Mouse (Mus musculus) MEL (cell line): ENCODE data around the gene Psap. TPM values are rescaled to one million over a fixed set of nuclear protein-coding genes. Genes with fewer than 3 reads are reported as not detected.
A peak's percentile ranks its signal among the peaks of the same experiment; 100 is the strongest.

Experiments used
- DNase-seq: peaks from one replicate; pipeline ENCODE4 v3.0.0; 2011; ENCODE audit warnings: low read depth, low spot score
- H3K27ac ChIP-seq: 2 replicates; pipeline ENCODE4 v1.5.1; 2012; ENCODE audit warnings: low read depth, mild to moderate bottlenecking, control low read depth, low read length, moderate library complexity; ENCODE audit not compliant: control insufficient read depth
- H3K27me3 ChIP-seq, 2 experiments: fragments of 150-350 bp in 1 of 2; sonication (generic) in 1 of 2; 2 replicates each; pipeline ENCODE4 v1.6.1; 2012; ENCODE audit warnings: low read length in 2 of 2, mild to moderate bottlenecking in 2 of 2, improper control_type of control experiment in 1 of 2, moderate library complexity in 1 of 2; ENCODE audit not compliant: insufficient read depth in 2 of 2, control insufficient read depth in 1 of 2
- H3K36me3 ChIP-seq, 2 experiments: 2 replicates each; pipeline ENCODE4 v1.6.1; 2012 to 2014; ENCODE audit warnings: low read length in 2 of 2, improper control_type of control experiment in 1 of 2, inconsistent platforms in 1 of 2, mild to moderate bottlenecking in 1 of 2; ENCODE audit not compliant: insufficient read depth in 2 of 2, control insufficient read depth in 1 of 2
- H3K4me1 ChIP-seq, 2 experiments: fragments of 150-350 bp in 1 of 2; sonication (generic) in 1 of 2; 2 replicates each; pipeline ENCODE4 v1.6.1; 2012; ENCODE audit warnings: low read length in 2 of 2, improper control_type of control experiment in 1 of 2, mild to moderate bottlenecking in 1 of 2; ENCODE audit not compliant: insufficient read depth in 2 of 2, control insufficient read depth in 1 of 2
- H3K4me3 ChIP-seq, 2 experiments: fragments of 150-350 bp in 1 of 2; sonication (generic) in 1 of 2; 2 replicates each; pipeline ENCODE4 v1.5.1; 2012; ENCODE audit warnings: low read depth in 2 of 2, low read length in 2 of 2, mild to moderate bottlenecking in 2 of 2, moderate library complexity in 2 of 2, control low read depth in 1 of 2, improper control_type of control experiment in 1 of 2; ENCODE audit not compliant: control insufficient read depth in 1 of 2, insufficient read depth in 1 of 2
- H3K79me2 ChIP-seq: 2 replicates; pipeline ENCODE4 v1.6.1; 2012; ENCODE audit warnings: mild to moderate bottlenecking, low read length, moderate library complexity; ENCODE audit not compliant: control insufficient read depth, poor library complexity, insufficient read depth
- H3K9ac ChIP-seq: 2 replicates; pipeline ENCODE4 v1.6.1; 2012; ENCODE audit warnings: low read depth, mild to moderate bottlenecking, control low read depth, low read length, moderate library complexity; ENCODE audit not compliant: control insufficient read depth, poor library complexity, severe bottlenecking
- H3K9me3 ChIP-seq: fragments of 150-350 bp; sonication (generic); replicated peaks from 2 replicates; pipeline ENCODE4 v1.6.1; 2012; ENCODE audit warnings: mild to moderate bottlenecking, low read length, improper control_type of control experiment, moderate library complexity; ENCODE audit not compliant: insufficient read depth
- BHLHE40 ChIP-seq: IDR thresholded peaks from 2 replicates; pipeline ENCODE4 v1.6.1; 2012; ENCODE audit warnings: low read depth, mild to moderate bottlenecking, inconsistent platforms, low read length, improper control_type of control experiment, borderline replicate concordance
- CHD1 ChIP-seq: IDR thresholded peaks from 2 replicates; pipeline ENCODE4 v1.6.1; 2012; ENCODE audit warnings: low read depth, mild to moderate bottlenecking, inconsistent platforms, low read length, improper control_type of control experiment
- CHD2 ChIP-seq: IDR thresholded peaks from 2 replicates; pipeline ENCODE4 v1.6.1; 2011; ENCODE audit warnings: low read length, improper control_type of control experiment
- EP300 ChIP-seq, 2 experiments: IDR thresholded peaks; 2 replicates each; pipeline ENCODE4 v1.6.1; 2011; ENCODE audit warnings: improper control_type of control experiment in 2 of 2, low read length in 2 of 2, low read depth in 1 of 2, mild to moderate bottlenecking in 1 of 2
- GABPA ChIP-seq: IDR thresholded peaks from 2 replicates; pipeline ENCODE4 v1.6.1; 2012; ENCODE audit warnings: low read depth, mild to moderate bottlenecking, inconsistent platforms, low read length, improper control_type of control experiment, moderate library complexity
- GATA1 ChIP-seq: IDR thresholded peaks from 2 replicates; pipeline ENCODE4 v1.6.1; 2011; ENCODE audit warnings: low read depth, low read length, improper control_type of control experiment
- HCFC1 ChIP-seq: IDR thresholded peaks from 2 replicates; pipeline ENCODE4 v1.6.1; 2012; ENCODE audit warnings: low read depth, mild to moderate bottlenecking, inconsistent platforms, low read length, improper control_type of control experiment, moderate library complexity
- JUND ChIP-seq: IDR thresholded peaks from 2 replicates; pipeline ENCODE4 v1.6.1; 2011; ENCODE audit warnings: low read depth, mild to moderate bottlenecking, improper control_type of control experiment, low read length
- MAFK ChIP-seq: IDR thresholded peaks from 2 replicates; pipeline ENCODE4 v1.6.1; 2011; ENCODE audit warnings: low read depth, mild to moderate bottlenecking, low read length, improper control_type of control experiment, borderline replicate concordance
- MAZ ChIP-seq: IDR thresholded peaks from 2 replicates; pipeline ENCODE4 v1.6.1; 2012; ENCODE audit warnings: low read depth, mild to moderate bottlenecking, inconsistent platforms, low read length, improper control_type of control experiment
- MYB ChIP-seq: IDR thresholded peaks from 2 replicates; pipeline ENCODE4 v1.6.1; 2011; ENCODE audit warnings: mild to moderate bottlenecking, low read depth, low read length, improper control_type of control experiment
- MYC ChIP-seq: IDR thresholded peaks from 2 replicates; pipeline ENCODE4 v1.6.1; 2011; ENCODE audit warnings: low read depth, mild to moderate bottlenecking, low read length, improper control_type of control experiment, moderate library complexity
- NELFE ChIP-seq: IDR thresholded peaks from 2 replicates; pipeline ENCODE4 v1.6.1; 2011; ENCODE audit warnings: low read depth, low read length, improper control_type of control experiment
- POLR2A ChIP-seq, 2 experiments: IDR thresholded peaks; 2 replicates each; pipeline ENCODE4 v1.6.1; 2011 to 2012; ENCODE audit warnings: low read length in 2 of 2, mild to moderate bottlenecking in 2 of 2, control low read depth in 1 of 2, improper control_type of control experiment in 1 of 2, low read depth in 1 of 2, moderate library complexity in 1 of 2; ENCODE audit not compliant: control insufficient read depth in 1 of 2, insufficient read depth in 1 of 2, poor library complexity in 1 of 2
- POLR2AphosphoS5 ChIP-seq: IDR thresholded peaks from 2 replicates; pipeline ENCODE4 v1.6.1; 2012; ENCODE audit warnings: low read depth, borderline replicate concordance, mild to moderate bottlenecking, inconsistent platforms, low read length, moderate library complexity, mixed read lengths
- RAD21 ChIP-seq: IDR thresholded peaks from 2 replicates; pipeline ENCODE4 v1.6.1; 2011; ENCODE audit warnings: mild to moderate bottlenecking, low read depth, low read length, improper control_type of control experiment
- RCOR1 ChIP-seq: IDR thresholded peaks from 2 replicates; pipeline ENCODE4 v1.6.1; 2012; ENCODE audit warnings: low read depth, mild to moderate bottlenecking, inconsistent platforms, low read length, improper control_type of control experiment
- SIN3A ChIP-seq: IDR thresholded peaks from 2 replicates; pipeline ENCODE4 v1.6.1; 2012; ENCODE audit warnings: low read length, improper control_type of control experiment, inconsistent platforms
- SMC3 ChIP-seq: IDR thresholded peaks from 2 replicates; pipeline ENCODE4 v1.6.1; 2011; ENCODE audit warnings: low read depth, low read length, improper control_type of control experiment
- TAL1 ChIP-seq: IDR thresholded peaks from 2 replicates; pipeline ENCODE4 v1.6.1; 2012; ENCODE audit warnings: mild to moderate bottlenecking, inconsistent platforms, low read length, moderate library complexity, mixed read lengths
- USF1 ChIP-seq: IDR thresholded peaks from 2 replicates; pipeline ENCODE4 v1.6.1; 2014; ENCODE audit warnings: low read depth, mild to moderate bottlenecking, inconsistent platforms, low read length, improper control_type of control experiment, moderate library complexity
- USF2 ChIP-seq, 2 experiments: IDR thresholded peaks; 2 replicates each; pipeline ENCODE4 v1.6.1; 2011 to 2012; ENCODE audit warnings: improper control_type of control experiment in 2 of 2, low read length in 2 of 2, borderline replicate concordance in 1 of 2, inconsistent platforms in 1 of 2, low read depth in 1 of 2, mild to moderate bottlenecking in 1 of 2; ENCODE audit not compliant: insufficient read depth in 1 of 2
- ZKSCAN1 ChIP-seq: IDR thresholded peaks from 2 replicates; pipeline ENCODE4 v1.6.1; 2012; ENCODE audit warnings: low read depth, mild to moderate bottlenecking, inconsistent platforms, low read length, improper control_type of control experiment, moderate library complexity
- ZNF384 ChIP-seq: IDR thresholded peaks from 2 replicates; pipeline ENCODE4 v1.6.1; 2012; ENCODE audit warnings: low read depth, mild to moderate bottlenecking, inconsistent platforms, low read length, improper control_type of control experiment
- polyA plus RNA-seq, 2 experiments: library from polyadenylated mRNA; stranded (reverse) in 1 of 2; unstranded in 1 of 2; fragments of >175 nt in 1 of 2; fragments of >200 nt in 1 of 2; gene quantifications; 2 replicates each; pipeline versions ENCODE4 v1.2.1 to v1.2.4; 2012; ENCODE audit warnings: low replicate concordance in 2 of 2, low read depth in 1 of 2; ENCODE audit not compliant: insufficient read length in 2 of 2, insufficient read depth in 1 of 2, missing spikeins in 1 of 2
- total RNA-seq: library from RNA; depleted of rRNA; stranded (reverse); fragments of 300-350 nt; gene quantifications from 2 replicates; pipeline ENCODE4 v1.2.3, GENCODE M21; 2012

Gene Psap
- total and polyA plus RNA-seq, 3 experiments: 56.8 to 153 (median 106) TPM

DNA sequence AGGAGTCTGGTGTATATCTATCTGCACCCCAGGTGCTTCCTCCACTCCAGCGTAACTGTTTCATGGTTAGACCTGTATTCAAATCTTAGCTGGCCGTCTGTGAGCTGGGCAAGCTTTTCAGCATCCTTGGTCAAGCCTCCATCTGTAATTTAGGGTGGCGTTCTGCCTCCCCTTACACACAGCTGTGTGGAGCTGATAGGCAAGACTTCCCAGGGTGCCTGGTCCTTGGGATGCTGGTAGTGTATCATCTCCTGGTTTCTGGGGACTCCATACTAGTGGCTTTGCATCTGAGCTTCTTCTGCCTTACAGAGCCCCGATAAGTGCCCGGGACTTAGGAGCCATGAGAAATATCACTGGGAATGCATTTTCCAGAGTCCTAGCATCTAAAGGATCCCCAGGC is 72.2 kb downstream of the Psap start:
- TF ChIP-seq RCOR1 (no peak), POLR2AphosphoS5 (no peak), TAL1 (peak; percentile 50)
- no peak overlapping the region for H3K4me3 ChIP-seq
- H3K9me3 ChIP-seq: no peaks in the 10 kb centered on the region
- DNase-seq: no peak
- H3K27me3 ChIP-seq: no peaks in the 10 kb centered on the region
- H3K36me3 ChIP-seq: peaks cover 0 to 23% of the 10 kb centered on the region in 2 experiments; a peak in 2 of 4 replicates
- H3K9ac ChIP-seq: no peak overlapping the region
- H3K27ac ChIP-seq: no peak overlapping the region
- peaks cover 11 to 32% of the 10 kb centered on the region in 2 experiments for H3K4me1 ChIP-seq
- H3K79me2 ChIP-seq: no peaks in the 10 kb centered on the region; the same call in 1 of the 2 replicates

DNA sequence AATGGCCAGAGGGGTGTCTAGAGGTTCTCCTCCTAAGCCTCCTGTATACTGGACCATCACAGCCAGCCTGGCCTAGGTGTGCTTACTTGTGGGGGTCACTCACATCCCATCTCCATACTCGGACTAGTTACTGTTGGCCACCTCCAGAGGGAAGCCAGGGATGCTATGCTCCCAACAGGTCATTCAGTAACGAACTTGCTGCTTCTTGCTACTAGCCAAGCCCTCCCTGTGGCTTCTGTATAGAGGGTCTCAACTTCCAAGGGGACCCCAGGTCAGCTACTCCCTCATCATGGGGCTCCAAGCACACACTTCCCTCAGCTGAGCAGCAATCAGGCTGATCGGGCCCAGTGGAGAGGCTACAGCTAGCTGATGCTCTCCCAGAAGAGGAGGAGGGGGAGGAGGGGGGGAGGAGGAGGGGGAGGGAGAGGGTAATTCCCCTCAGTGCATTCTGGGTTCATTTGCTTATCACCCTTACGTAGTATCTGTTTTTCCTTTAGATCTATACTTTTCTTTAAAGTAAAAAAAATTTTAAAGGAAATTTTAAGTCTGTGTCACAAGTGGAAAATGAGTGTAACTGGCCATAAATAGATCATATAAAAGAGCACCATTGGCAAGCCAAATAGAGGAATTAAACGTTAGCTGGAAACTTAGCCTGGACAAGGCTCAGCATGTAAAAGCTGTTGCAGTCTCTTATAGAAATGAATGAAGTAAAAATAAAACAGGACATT is 72.8 kb downstream of the Psap start:
- DNase-seq: peak; percentile 52
- H3K4me3 ChIP-seq: peak overlapping the region; percentile 34 to 87
- H3K36me3 ChIP-seq: peaks cover 0 to 23% of the 10 kb centered on the region in 2 experiments; a peak in 2 of 4 replicates
- peaks cover 11 to 32% of the 10 kb centered on the region in 2 experiments for H3K4me1 ChIP-seq
- TF ChIP-seq MAFK: no peak
- TF ChIP-seq NELFE: no peak
- TF ChIP-seq BHLHE40: 0 out of 2 replicates have a peak, but pooled peaks have one; percentile 26
- 0 out of 2 replicates have a peak, but pooled peaks have one; percentile 12 for TF ChIP-seq GATA1
- H3K79me2 ChIP-seq: no peaks in the 10 kb centered on the region; the same call in 1 of the 2 replicates
- no peaks in the 10 kb centered on the region for H3K9me3 ChIP-seq
- H3K27ac ChIP-seq: peak overlapping the region; percentile 27; the same call in 1 of the 2 replicates
- H3K27me3 ChIP-seq: no peaks in the 10 kb centered on the region
- peak overlapping the region; percentile 54 for H3K9ac ChIP-seq

DNA sequence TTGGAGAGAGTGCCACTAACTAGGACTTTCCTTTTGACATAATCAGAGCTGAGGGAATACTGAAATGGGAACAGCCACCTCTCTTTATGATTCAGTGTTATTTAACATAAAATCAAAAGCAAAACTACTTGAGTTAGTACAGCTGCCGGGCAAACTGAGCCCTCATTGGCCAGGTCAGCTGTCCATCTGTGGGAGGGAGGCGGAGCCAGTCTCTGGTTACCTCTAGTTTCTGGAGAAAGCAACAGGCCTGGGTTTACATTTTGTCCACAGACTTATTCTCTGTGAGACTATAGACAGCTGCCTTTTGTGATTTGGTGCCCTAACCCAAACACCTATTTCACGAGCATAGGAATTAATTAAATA is 73.4 kb downstream of the Psap start:
- peak overlapping the region; percentile 34 to 87 for H3K4me3 ChIP-seq
- peak overlapping the region; percentile 54 for H3K9ac ChIP-seq
- peak; percentile 93 for DNase-seq
- peak overlapping the region; percentile 27; the same call in 1 of the 2 replicates for H3K27ac ChIP-seq
- peaks cover 0 to 23% of the 10 kb centered on the region in 2 experiments; a peak in 2 of 4 replicates for H3K36me3 ChIP-seq
- H3K9me3 ChIP-seq: no peaks in the 10 kb centered on the region
- peaks cover 11 to 32% of the 10 kb centered on the region in 2 experiments for H3K4me1 ChIP-seq
- H3K27me3 ChIP-seq: no peaks in the 10 kb centered on the region
- H3K79me2 ChIP-seq: no peaks in the 10 kb centered on the region; the same call in 1 of the 2 replicates
- TF ChIP-seq EP300 (IDR thresholded peaks at IDR 0.05; ENCODE audit: low read depth in 1 of 2, low read length in 2 of 2) (no peak), ZKSCAN1 (no peak), MYB (no peak), MAZ (no peak), POLR2A (IDR thresholded peaks at IDR 0.05; ENCODE audit: control insufficient read depth in 1 of 2, insufficient read depth in 1 of 2, low read depth in 1 of 2, low read length in 2 of 2, poor library complexity in 1 of 2) (no peak), USF2 (IDR thresholded peaks at IDR 0.05; ENCODE audit: borderline replicate concordance in 1 of 2, insufficient read depth in 1 of 2, low read depth in 1 of 2, low read length in 2 of 2) (no peak), NELFE (no peak), RAD21 (no peak), SMC3 (no peak), TAL1 (no peak), JUND (no peak), GABPA (no peak), MYC (no peak), CHD1 (no peak), CHD2 (peak; percentile 33; the same call in 1 of the 2 replicates), ZNF384 (no peak), HCFC1 (0 out of 2 replicates have a peak, but pooled peaks have one; percentile 44), USF1 (peak; percentile 35; the same call in 1 of the 2 replicates), BHLHE40 (no peak), SIN3A (peak; percentile 67)
